Mouse (Mus musculus) cerebellum, adult 2 months (tissue): ENCODE measurements at regions not wholly inside any gene's neighbourhood (a gene's known extent, or its start where the extent isn't known, plus 50 kb on each side); places are given as distances from the start of the nearest gene placed in this dataset.
"Not testable (repeated sequence)": the region's sequence is repeated elsewhere in the genome, so short reads cannot be mapped to it uniquely, and the experiment has no call there.

ENCODE experiments used
- DNase-seq, 2 experiments: peaks; one replicate each; pipeline ENCODE4 v3.0.0; 2021
- H3K27ac ChIP-seq: fragments of 200-500 bp; 2 replicates; pipeline ENCODE4 v1.5.1; 2012; ENCODE audit warnings: low read length, control low read depth, inconsistent platforms; ENCODE audit not compliant: insufficient read depth
- H3K27me3 ChIP-seq: fragments of 200-500 bp; 2 replicates; pipeline ENCODE4 v1.6.1; 2012; ENCODE audit warnings: inconsistent platforms, mild to moderate bottlenecking, low read length, moderate library complexity; ENCODE audit not compliant: control insufficient read depth, insufficient read depth
- H3K4me1 ChIP-seq: fragments of 200-500 bp; 2 replicates; pipeline ENCODE4 v1.6.1; 2011; ENCODE audit warnings: low read length; ENCODE audit not compliant: control insufficient read depth, insufficient read depth
- H3K4me3 ChIP-seq: fragments of 200-500 bp; replicated peaks from 2 replicates; pipeline ENCODE3; 2011; ENCODE audit warnings: mild to moderate bottlenecking, low read depth, low read length, control low read depth; ENCODE audit not compliant: insufficient read depth
- CTCF ChIP-seq: fragments of 200-500 bp; IDR thresholded peaks from 2 replicates; pipeline ENCODE4 v1.5.1; 2011; ENCODE audit warnings: low read depth, mild to moderate bottlenecking, control low read depth, low read length, moderate library complexity, borderline replicate concordance; ENCODE audit not compliant: insufficient read depth
- POLR2A ChIP-seq: fragments of 200-500 bp; IDR thresholded peaks from 2 replicates; pipeline ENCODE4 v1.6.1; 2011; ENCODE audit warnings: low read length, control low read depth, borderline replicate concordance; ENCODE audit not compliant: insufficient read depth
- WGBS: fragments of 180-500 bp; shearing (Covaris S2); methylation state at CpG from one replicate; pipeline ENCODE4 v1.1.7; 2018; 5-methylcytosine and 5-hydroxymethylcytosine counted together

DNA sequence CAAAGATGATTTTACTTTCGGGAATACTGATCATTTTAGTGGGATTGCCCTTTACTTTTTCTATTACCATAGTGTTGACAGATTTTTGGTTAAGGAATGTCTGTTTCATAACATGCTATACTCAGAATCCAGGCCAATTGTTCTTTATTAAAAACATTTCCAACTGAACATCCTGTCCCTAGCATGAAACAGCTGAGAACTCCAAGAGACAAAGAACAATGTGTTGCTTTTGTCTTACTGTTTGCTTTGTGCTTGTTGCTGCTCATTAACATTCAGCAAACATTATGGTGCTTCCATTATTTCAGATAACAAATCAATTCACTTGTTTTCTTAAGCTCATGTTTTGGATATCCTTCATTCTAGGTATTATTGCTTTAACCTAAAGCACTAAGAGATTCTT lies 384.1 kb downstream of the Snca start:
- DNase-seq = no peak
- 82% methylated on average over 1 of the region's 1 CpGs for WGBS
- no peaks in the 10 kb centered on the region for H3K27me3 ChIP-seq
- no peak overlapping the region for H3K4me3 ChIP-seq
- H3K27ac ChIP-seq = no peak overlapping the region
- TF ChIP-seq POLR2A (no peak), CTCF (no peak)
- no peaks in the 10 kb centered on the region for H3K4me1 ChIP-seq

DNA sequence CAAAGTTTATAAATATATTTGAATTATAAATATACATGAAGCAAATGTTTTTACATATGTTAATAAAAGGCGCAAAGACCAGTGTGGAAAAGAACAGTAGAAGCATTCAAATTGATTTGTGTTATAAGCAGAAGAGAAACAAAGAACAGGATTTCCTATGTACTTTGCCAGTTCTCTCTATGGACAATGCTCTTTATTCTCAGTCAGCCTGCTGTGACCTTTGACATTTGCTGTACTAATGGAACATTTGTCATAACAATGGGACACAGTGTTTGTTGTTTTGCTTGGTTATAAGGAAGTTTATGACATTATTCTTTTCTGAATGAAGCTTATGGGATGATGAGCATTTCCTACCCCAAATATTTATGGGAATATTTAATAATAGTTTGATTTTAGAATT lies 387.7 kb downstream of the Snca start:
- Histone ChIP-seq H3K27ac (no peak overlapping the region), H3K27me3 (no peaks in the 10 kb centered on the region), H3K4me1 (no peaks in the 10 kb centered on the region), H3K4me3 (no peak overlapping the region)
- DNase-seq = peak in 1 of 2 experiments; percentile 0
- no peak for TF ChIP-seq POLR2A
- TF ChIP-seq CTCF = no peak
- WGBS = 82% methylated on average over 1 of the region's 1 CpGs

DNA sequence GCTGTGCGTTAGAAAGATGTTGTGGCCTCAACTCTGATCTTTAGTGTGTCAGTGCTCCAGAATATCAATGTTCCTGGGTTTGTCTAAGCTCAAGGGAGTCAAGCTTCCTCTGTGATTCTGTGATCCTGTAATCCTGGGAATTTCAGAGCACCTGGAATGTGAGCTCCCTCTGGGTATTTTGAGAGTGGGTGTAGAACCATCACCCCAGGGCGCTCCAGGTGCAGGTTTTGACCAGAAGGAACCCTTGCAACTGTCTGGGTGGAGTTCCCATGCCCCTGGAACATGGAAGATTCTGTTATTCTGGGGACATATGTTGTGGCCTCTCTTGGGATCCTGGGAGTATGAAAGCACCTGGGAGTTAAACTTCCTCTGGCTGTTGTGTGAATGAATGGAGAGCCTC lies 418.0 kb downstream of the Snca start:
- Histone ChIP-seq H3K27ac (no peak overlapping the region), H3K27me3 (no peaks in the 10 kb centered on the region), H3K4me3 (no peak overlapping the region), H3K4me1 (no peaks in the 10 kb centered on the region)
- no peak for TF ChIP-seq CTCF
- TF ChIP-seq POLR2A = no peak
- no peak for DNase-seq
- 92% methylated on average over 2 of the region's 2 CpGs for WGBS

DNA sequence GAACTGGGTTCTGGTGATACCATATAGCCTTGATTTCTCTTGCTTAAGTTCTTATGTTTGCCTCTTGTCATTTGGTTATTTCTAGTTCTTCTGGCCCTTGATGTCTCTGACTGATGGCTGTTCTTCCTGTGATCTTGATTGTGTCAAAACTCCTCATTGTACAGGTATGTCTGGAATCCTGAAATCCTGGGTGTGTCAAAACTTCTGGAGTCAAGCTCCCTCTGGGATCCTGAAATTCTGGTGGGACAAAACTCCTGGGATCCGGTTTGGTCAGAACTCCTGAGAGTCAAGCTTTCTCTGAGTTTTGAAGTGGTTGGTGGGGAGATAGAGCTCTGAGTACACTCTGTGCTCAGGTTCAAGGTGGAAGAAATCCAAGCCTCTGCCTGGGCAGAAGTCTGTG lies 418.4 kb downstream of the Snca start:
- no peak for TF ChIP-seq CTCF
- TF ChIP-seq POLR2A = no peak
- 88% methylated on average over 1 of the region's 1 CpGs for WGBS
- no peak overlapping the region for H3K4me3 ChIP-seq
- no peak overlapping the region for H3K27ac ChIP-seq
- no peak for DNase-seq
- no peaks in the 10 kb centered on the region for H3K27me3 ChIP-seq
- H3K4me1 ChIP-seq = no peaks in the 10 kb centered on the region

DNA sequence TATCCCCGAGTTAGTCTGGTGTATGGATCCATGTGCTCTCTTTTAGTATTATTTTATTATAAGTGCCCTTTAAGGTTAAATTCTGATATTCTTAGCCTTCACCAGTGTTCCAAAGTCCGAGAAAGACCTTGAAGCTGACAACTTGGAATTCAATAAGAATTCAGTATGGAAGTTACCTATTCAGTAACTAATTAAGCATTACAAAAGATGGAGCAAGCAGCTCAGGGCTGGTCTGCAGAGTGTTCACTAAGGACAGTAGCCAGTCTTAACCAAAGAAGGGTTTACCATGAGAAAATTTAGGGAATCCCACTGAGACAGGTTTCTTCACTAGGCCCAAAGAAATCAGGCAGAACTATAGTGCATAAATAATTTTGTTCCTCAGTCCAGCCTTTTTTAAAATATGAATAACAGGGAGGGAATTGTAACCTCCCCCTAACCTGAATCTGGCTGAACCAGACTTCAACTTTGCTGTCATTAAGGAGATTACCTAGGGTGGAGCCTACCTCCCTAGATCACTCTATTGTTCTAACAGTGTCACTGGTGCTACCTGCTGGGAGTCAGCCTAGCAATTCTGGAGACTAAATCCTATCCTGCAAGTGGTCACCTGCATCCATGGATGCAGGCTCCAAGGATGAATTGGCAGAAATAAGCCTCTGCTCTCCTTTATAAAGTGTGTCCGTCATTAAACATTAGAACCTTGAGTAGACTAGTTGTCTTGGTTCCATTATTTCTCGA lies 419.4 kb downstream of the Snca start:
- Histone ChIP-seq H3K4me1 (no peaks in the 10 kb centered on the region), H3K4me3 (no peak overlapping the region), H3K27me3 (no peaks in the 10 kb centered on the region), H3K27ac (no peak overlapping the region)
- DNase-seq = no peak
- TF ChIP-seq CTCF (no peak), POLR2A (no peak)
- WGBS = 70% methylated on average over 4 of the region's 4 CpGs

DNA sequence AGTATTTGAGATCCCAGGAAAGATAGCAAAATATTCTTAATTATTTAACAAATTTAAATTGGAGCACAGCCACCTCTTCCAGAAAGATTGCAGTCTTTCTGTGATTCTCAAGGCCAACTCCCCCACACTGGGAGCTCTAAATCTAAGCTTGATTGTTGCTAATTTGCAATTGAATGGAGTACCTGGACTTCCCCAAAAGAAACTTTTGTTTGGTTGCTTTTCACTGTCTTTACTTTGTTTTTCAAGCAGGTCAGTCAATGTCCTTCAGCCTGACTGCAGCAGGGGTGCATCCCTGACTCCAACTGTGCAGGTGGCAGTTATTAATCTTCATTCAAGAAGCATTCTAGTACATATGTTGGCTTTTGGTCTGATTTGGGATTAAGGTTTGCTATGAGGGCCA lies 420.6 kb downstream of the Snca start:
- no peak for DNase-seq
- H3K27me3 ChIP-seq = no peaks in the 10 kb centered on the region
- H3K4me1 ChIP-seq = no peaks in the 10 kb centered on the region
- H3K27ac ChIP-seq = no peak overlapping the region
- no peak overlapping the region for H3K4me3 ChIP-seq
- TF ChIP-seq CTCF = no peak
- TF ChIP-seq POLR2A = no peak

DNA sequence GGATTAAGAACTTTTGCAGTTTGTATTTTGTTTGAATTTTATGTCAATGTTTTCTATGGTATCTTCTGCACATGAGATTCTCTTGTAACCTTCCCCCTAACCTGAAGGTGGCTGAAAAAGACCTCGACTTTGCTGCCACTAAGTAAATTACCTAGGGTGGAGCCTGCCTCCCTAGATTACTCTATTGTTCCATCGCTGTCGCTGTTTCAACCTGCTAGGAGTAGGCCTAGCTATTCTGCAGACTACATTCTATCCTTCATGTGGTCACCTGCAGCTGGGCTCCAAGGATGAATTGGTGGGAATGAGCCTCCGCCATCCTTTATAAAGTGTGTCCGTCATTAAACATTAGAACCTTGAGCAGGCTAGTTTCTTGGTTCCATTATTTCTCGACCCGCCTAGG lies 422.8 kb downstream of the Snca start:
- 88% methylated on average over 7 of the region's 7 CpGs for WGBS
- TF ChIP-seq POLR2A = no peak
- TF ChIP-seq CTCF = no peak
- no peak for DNase-seq
- Histone ChIP-seq H3K4me3 (no peak overlapping the region), H3K4me1 (no peaks in the 10 kb centered on the region), H3K27me3 (no peaks in the 10 kb centered on the region), H3K27ac (no peak overlapping the region)

DNA sequence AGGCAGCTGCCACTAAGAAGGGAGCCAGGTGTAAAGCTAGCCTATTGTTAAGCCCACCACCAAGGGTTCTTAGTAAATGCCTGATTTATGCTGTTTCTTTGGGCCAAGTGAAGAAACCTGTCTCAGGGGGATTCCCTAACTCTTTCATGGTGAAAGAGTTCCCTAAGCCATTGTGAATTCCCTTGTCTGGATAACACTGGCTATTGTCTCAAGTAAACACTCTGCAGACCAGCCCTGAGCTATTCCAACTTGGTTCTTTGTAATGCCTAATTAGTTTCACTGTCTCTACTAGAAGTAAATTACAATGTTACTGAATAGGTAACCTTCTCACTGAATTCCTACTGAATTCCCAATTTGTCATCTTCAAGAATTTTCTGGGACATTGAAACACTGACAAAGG lies 465.7 kb downstream of the Snca start:
- DNase-seq, H3K27me3 ChIP-seq: not testable (repeated sequence)

More for the DNA sequence above, 465.7 kb downstream of the Snca start:
- H3K4me3 ChIP-seq, H3K27ac ChIP-seq, H3K4me1 ChIP-seq: not testable (repeated sequence)
